Mouse (Mus musculus) 3T3-L1 (cell line): ENCODE measurements at regions not wholly inside any gene's neighbourhood (a gene's known extent, or its start where the extent isn't known, plus 50 kb on each side); places are given as distances from the start of the nearest gene placed in this dataset.

Source experiments
- DNase-seq: peaks from one replicate; pipeline ENCODE4 v3.0.0-alpha.2; 2015; ENCODE audit warnings: low read depth, low spot score

DNA sequence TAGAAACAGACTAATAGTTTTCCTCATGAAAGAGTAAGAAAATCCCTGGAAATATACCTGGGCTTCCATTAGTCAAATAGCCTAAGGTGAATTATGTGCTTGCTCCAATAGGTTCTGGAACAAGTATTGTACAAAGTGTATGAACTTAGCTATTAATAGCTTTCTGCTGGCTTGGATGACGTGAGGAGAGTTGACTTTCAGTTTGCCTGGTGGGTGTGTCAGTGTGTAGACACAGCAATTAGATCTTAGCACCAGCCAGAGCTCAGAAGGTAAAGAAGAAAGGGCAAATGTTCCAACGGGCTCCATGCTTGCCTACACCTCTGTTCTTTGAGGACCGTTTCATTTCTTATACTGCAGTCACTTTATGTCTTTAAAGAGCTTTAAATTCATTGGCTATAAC is 654.8 kb upstream of the Mef2c start:
- DNase-seq: no peak

DNA sequence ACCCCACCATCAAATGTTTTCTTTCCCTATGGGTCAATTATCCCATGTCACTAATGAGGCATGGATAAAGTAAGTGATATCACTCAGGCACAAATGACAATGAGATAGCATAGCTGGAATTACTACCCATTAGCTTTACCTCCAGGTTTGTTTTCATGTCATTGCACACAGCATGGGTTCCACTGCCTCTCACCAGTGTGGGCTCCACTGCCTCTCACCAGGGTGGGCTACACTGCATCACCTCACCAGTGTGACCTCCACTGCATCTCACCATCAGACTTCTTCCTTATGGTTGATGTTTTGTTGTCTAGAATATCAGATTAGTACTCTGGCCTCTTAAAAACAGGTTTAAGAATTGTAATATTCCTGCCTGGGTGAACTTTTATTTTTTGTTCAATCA is 634.0 kb upstream of the Mef2c start:
- DNase-seq: no peak

DNA sequence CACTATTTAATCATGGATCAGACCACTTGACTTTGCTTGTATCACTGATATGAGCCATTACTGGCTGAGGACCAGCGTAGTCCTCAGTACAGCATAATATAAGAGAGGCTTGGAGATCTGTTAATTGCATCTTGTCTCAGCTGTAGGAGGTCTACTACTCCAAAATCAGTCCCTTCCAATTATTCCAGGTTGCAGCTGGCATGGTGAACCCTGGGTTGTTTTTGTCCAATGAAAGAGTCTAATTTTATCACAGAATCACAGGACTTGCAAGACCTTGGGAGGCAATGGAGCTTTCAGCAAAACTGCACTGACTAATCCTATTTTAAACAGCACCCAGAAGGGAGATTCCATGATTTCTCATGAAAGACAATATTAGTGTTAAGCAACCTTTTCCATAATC is 629.7 kb upstream of the Mef2c start:
- no peak for DNase-seq

DNA sequence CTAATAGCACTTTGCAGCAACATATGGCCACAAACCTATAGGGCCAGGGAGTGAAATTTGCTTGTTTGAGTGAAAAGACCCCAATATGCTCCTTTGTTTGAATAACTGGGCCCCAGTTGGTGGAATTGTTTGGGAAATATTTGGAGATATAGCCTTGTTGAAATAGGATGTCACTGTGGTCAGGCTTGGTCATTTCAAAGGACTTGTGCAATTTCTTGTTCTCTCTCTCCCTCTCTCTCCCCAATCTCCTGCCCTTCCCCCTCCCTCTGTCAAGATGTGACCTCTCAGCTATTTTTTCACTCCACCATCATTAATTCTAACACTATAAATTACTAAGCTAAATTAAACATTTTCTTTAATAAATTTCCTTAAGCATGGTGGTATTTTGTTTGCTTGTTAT is 620.5 kb upstream of the Mef2c start:
- no peak for DNase-seq

DNA sequence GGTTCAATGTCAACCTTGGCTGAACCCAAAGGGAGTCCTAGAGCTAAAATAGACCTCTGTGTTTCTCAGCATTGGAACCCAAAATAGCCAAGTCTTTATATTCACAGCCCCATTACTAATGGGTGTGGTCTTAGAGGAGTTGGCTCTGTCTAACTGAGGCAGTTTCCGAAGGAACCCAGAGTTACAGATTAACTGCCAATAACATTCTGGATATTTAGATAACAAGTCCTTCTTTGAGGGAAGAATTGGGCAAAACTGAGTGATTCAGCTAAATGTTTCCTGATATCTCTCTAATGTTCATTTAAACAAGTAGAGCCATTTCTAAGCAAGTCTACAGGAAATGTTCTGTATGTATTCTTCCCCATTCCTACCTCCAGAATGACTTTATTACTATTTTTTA is 615.1 kb upstream of the Mef2c start:
- DNase-seq: no peak

DNA sequence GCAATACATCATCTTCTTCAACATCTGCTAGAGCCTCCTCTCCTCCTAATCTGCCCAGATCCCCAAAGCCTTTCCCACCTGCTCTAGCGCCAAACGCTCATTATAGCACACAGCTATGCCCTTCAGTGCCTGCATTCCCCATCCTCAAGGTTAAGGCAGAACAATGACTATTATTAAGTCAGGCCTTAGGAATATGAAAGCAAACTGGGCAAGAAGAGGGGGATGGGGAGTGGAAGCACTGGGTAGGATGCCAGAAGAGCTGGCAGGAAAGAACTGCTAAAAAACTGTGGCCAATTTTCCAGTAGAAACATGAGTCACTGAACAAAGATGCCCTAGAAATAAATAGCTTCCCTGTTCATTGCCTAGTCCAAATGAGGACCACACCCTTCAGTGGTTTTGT is 611.1 kb upstream of the Mef2c start:
- DNase-seq: peak; percentile 9

DNA sequence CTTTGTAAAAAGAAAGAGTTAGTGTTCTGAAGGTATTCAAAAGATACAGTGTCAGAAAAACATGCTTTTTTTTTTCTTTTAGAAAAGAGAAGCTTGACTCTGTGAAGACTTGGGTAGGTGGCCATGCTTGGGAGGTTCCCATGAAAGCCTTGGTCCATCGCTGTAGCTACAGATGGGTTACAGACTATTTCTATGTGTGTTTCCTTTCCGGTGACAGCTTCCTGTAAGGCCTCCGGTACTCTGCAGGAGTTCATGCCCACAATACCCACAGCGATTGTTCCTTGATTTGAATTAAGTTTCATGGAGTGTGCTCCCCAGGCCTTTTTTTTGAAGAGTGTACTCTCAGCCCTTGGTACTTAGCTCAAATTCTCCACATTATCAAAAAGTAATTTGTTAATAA is 604.1 kb upstream of the Mef2c start:
- no peak for DNase-seq

DNA sequence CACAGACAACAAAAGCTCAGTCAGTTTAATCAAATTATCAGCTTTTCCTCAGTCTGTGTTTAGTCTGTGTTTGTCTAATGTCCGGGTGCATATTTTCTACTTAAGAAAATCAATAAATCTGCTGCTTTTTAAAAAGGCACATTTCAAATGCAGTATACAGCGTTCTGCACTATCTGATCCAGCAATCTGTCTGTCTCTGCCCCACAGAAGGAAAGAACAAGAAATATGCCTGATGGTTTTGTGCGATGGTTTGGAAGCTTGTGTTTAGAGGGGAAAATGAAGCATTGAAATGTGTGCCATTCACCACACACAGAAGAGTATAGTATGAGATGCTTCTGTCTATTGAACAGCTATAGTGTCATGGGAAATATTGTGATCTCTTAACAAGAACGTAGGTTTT is 601.7 kb upstream of the Mef2c start:
- no peak for DNase-seq

DNA sequence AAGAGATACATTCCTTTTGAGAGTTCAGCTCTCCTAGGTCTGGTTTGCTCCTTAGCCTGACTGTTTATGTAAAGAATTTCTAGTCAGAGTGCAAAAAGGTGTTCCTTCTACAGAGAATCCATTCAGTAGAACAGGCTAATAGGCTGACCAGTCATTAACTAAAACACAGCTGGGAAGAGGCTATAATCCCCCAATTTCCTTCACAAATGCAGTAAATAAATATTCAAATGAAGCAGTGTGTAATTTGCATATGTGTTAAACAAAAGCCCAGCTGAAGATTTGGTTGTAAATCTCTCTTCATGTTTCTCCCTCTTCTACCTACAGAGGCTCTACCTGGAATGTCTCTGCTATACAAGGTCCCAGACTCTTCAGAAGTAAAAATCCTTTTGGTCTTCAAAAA is 600.2 kb upstream of the Mef2c start:
- DNase-seq: no peak

DNA sequence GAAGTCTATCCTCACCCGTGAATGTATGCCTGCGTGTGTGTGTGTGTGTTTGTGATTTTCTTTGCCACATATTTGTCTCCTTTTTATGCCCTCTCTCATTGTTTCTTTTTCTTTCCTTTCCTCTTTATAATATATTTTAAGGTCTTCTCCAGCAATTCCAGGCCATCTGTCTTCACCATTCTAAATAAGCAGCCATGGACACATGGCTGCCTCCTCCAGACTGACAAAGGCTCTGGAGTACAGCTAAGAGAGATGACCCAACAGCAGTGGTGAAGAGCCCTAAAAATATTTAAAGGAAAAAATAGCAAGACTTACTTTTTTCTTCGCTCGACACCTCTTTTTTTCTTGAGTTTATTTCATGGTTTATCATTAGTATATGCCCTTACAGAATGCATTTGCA is 596.1 kb upstream of the Mef2c start:
- DNase-seq: no peak

DNA sequence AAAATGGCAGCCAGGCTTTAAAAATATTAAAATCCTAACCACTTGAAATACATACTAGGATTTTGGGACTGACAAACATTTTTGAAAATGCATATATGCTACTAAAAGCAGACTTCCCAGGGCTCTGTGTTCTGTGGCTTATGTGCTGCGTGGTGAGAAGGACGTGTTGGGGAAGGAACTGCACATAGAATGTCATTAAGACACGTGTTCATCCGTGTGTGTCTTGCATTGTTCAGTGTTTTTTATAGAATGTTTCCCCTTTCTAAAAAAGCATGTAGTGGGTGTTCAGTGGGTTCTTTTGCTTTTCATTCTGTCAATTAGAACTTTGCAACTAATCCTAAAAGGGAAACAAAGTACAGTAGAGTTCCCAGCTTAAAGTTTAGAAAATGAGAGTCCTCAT is 594.7 kb upstream of the Mef2c start:
- DNase-seq: no peak

DNA sequence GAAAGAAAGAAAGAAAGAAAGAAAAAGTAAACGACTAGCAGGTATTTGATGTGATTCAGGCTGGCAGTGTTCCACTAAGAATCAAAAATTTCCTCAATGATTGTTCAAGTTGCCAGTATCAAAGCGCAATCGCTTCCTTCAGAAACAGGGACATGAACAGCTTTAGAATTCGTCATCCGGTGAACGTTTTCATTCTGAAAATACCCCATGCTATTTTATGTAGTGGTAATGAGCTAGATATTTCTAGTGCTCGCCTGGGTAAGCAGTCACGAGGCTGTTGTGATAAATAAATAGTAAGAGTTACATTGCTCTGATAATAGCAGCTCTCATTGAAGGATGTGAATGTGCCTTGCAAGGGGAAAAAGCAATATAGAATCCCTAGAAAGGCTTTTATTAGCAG is 591.0 kb upstream of the Mef2c start:
- DNase-seq: no peak

DNA sequence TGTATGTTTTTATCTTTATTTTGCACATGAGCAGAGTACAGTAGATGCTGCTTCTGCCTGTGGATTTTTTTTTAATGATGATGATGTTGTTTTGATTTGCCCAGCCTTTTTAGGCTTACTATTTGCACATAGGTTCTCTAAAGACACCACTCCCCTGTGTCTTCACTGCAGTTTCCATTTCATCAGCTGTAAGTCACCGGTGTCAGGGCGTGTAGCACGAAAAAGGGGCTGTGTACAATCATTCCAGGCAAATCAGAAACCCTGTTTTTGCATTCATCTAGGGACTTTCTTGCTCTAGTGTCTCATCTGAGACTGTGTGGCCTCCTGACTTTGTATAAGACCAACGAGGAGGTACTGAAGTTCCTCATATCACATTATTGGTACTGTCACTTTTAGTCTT is 588.6 kb upstream of the Mef2c start:
- DNase-seq: no peak

DNA sequence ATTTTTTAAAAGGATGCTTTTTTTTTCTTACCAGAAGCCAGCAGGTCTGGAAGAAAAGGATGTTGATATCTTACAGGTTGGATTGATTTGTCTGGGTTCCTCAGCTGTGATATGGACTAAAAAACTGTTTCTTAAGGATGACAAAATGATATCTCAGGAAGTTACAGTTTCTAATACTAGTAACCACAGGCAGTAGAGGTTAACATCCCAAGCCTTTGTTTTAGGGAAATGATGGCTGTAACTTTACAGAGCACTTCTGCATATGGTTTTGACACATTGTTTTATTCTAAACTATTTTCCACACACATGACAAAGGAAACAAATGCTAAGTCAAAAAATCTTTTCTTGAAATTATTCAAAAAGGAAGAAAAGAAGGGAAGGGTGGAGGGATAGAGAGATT is 573.8 kb upstream of the Mef2c start:
- no peak for DNase-seq

DNA sequence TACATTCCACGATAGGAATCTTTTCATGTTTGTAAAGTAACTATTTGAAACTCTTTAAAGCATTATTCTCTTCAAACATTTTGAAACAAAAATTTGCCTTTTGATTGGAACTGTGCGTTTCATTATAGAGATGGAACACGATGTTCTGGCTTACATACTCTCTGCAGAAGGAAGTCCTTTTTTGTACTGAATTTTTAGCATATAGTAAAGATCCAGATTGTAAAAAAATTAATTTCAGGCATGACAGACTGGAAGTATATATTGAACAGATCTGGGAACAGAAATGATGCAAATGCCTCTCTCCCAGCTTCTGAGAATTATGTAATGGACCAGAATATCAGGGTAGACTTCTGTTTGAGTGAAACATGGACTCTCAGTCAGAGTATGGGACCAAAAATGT is 566.0 kb upstream of the Mef2c start:
- no peak for DNase-seq

DNA sequence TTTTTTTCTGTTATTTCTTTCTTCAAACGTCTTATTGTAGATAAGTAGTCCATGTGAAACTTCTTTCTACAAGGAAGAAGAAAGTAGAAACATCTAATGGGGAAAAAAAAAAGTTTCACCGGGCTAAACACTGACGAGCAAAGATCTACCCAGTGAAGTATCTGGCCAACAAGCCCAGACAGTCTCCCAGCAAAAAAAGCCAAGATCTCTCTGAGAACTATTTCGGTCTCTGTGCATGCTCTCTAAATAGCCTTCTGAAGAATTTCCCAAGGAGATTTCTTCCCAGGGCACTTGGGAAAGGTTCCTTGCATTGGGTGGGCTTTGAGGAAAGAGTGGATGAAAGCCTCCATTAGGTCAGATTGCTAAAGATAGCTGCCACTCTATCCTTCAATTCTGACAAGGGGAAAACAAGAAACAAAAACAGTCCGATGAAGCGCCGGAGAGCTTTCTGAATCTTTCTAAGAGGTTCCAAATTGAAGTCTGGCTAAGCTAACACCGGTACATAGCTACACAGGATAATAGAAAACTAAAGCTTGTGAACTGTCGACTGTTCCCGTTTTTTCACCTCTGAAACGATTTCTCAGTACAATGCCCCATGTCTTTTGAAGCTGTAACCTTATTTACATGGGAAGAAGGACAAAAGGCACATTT is 561.0 kb upstream of the Mef2c start:
- no peak for DNase-seq

DNA sequence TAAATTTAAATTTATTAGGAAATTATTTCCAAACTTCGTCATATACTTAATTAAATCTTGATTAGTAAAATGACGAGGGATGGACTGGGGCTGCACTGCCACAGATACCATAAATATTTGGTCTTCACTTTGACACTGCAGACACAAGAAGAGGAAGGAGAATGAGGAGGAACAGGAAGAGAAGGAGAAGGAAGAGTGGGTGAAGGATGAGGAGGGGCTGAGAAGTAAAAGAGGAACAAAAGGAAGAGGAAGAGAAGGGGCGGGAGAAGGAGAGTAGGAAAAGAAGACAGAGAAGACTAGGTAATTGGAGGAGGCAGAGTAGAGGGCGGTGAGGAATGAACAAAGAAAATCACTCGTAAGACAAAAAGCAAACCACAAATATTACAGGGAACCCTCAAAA is 556.9 kb upstream of the Mef2c start:
- DNase-seq: no peak

DNA sequence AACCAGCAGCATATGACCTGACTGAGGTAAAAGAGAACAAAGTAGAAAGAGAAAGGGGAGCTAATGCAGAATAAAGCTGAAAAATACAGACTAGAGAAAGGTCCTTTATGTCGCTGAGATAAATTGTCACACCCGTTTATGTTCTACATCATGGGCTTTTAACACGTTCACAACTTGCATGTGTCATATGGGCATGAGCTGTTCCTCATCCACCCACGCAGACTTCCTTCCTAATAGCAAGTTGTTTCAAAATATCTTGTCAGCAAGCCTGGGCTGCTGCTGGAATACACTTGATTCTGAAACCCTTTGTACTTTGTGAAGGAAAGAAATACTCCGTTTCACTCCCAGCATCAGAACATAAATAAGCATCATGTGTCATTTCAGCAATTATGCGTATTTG is 554.3 kb upstream of the Mef2c start:
- DNase-seq: no peak

DNA sequence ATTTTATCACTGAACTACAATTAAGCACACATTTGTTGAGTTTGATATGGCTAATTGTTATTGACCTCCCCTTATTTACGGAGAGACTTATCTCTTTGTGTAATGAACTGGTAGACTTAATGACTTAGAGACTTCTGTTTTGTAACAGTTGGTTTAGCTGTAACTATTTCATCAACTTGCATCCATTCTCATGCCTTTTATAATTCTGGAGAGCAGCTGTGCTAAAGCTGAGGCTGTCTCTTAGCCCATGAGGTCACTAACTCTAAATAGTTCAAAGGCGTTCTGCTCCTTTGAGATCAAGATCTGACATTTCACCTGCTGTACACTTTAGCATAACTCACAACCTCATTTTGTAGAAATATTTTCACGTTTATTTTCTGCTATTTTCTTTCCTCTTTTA is 541.5 kb upstream of the Mef2c start:
- DNase-seq: no peak

DNA sequence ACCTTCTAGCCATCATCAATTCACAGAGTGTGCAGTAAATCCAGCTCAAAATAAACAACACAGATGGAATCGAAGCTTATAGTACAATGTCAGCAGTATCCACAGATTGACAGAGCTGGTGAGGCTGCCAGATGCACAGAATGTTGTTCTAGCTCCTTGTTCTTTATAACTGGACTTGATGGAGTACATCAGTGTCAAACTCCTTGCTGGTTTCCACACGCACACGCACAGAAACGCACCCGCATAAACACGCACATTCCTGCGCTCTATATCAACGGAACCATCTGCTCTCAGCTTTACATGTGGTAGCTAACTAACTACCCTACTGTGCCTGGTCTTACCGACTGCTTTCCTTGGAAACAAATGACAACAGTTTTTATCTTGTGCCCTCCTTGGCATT is 532.1 kb upstream of the Mef2c start:
- no peak for DNase-seq

DNA sequence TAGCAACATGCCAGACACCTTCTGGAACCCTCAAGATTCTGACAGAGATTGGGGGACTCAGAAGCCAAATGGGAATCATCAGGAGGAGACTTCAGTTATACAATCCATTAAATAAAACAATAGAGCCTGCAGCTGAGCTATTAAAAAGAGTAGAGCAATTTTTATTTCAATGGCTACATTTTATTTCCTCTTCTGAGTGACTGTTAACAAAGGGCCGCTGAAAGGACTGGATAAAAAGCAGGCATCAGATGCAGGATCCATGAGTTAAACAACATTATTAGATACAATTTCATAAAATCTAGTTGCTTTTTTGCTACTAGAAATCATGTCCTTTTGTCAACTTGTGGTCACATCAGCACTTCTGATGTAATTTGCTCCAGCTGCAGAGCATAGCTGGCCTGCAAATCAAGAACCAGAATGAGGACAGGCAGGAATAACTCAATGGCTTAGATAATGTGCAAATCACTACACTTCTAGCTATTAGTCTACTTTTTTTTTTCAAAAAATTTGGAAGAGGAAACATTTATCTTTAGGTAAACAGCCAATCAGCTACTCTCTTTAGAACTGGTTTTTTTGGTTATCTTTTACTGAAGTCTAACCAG is 529.5 kb upstream of the Mef2c start:
- DNase-seq: no peak

DNA sequence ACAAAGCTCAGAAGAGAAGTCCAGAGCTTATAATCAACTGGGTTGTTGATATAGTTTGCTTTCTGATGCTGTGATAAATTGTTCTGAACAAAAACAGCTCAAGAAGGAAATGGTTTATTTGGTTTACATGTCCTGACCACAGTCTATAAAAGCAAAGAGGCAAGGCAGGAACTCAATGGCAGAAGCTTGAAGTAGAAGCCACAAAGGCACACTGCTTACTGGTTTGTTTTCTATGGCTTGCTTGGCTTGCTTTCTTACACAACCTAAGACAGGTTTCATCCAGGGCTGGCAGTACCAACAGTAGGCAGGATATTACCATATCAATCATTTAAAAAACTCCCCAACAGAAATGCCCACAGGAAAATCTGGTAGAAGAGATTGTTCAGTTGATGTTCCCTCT is 502.7 kb upstream of the Mef2c start:
- DNase-seq: no peak

DNA sequence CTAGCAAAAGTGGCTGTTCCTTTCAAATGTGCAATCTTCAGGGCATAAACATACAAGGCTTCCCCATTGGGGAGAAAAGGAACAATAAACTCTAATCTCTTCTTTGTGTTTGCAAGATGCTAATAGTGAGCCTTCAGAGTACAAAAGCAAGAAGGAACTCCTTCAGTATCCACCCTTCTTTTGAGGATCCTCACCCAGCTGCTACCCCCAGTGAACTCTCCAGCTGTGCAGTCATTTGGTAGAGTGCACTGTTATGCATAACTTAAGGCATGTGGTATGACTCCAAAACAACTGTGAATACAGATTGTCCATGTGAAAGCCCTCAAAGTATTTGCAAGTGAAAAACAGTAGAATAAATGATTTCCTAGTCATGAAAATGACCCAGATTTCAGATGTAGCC is 487.1 kb upstream of the Mef2c start:
- DNase-seq: no peak

DNA sequence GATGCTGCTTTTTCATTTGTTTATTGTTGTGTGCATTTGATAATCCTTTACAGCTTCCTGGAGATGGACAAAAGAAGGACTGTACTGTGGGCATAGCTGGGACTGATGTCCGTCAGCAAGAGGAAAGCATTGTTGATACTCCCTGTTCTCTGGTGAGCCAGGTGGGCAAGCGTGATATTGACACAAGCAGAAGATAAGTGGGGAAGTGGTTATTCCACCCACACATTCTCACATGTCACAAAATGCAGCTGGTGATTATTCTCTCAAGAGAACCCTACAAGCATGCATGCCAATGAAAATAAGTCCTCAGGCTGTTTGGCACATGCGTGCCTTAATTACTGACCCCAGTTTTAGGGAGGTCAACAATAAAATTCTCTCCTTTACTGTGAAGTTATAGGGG is 483.0 kb upstream of the Mef2c start:
- no peak for DNase-seq
